Mouse (Mus musculus) midbrain, embryonic 10.5 days (tissue): ENCODE results near the gene Rtp2. TPM values are rescaled to one million over a fixed set of nuclear protein-coding genes. Genes with fewer than 3 reads are reported as not detected.
"Not testable (repeated sequence)": the region's sequence is repeated elsewhere in the genome, so short reads cannot be mapped to it uniquely, and the experiment has no call there.

Experiments
- DNase-seq: peaks from one replicate; pipeline ENCODE4 v3.0.0-alpha.2; 2017; ENCODE audit warnings: low spot score
- H3K27ac ChIP-seq: fragments of 300-500 bp; sonication (generic); replicated peaks from 2 replicates; pipeline ENCODE4 v1.5.1; 2016; ENCODE audit warnings: mild to moderate bottlenecking
- H3K27me3 ChIP-seq: fragments of 300-500 bp; sonication (generic); 2 replicates; pipeline ENCODE4 v1.6.1; 2016; ENCODE audit warnings: low read depth, mild to moderate bottlenecking; ENCODE audit not compliant: poor library complexity, severe bottlenecking
- H3K36me3 ChIP-seq: fragments of 300-500 bp; sonication (generic); 2 replicates; pipeline ENCODE4 v1.6.1; 2016; ENCODE audit warnings: mild to moderate bottlenecking, moderate library complexity
- H3K4me1 ChIP-seq: fragments of 300-500 bp; sonication (generic); 2 replicates; pipeline ENCODE4 v1.6.1; 2016
- H3K4me3 ChIP-seq: fragments of 300-500 bp; sonication (generic); 2 replicates; pipeline ENCODE4 v1.5.1; 2016; ENCODE audit warnings: mild to moderate bottlenecking, moderate library complexity
- H3K9me3 ChIP-seq: fragments of 300-500 bp; sonication (generic); replicated peaks from 2 replicates; pipeline ENCODE4 v1.6.1; 2016; ENCODE audit warnings: mild to moderate bottlenecking
- WGBS: fragments of 180-500 bp; shearing (Covaris S2); methylation state at CpG from one replicate; pipeline ENCODE4 v1.1.7; 2016; 5-methylcytosine and 5-hydroxymethylcytosine counted together
- polyA plus RNA-seq: library from polyadenylated mRNA; unstranded; fragments of >200 nt; fragmentation: Nextera tagmentation; extraction: Ambion mirVana; gene quantifications from 2 replicates; pipeline ENCODE4 v1.2.1, GENCODE M21; 2016

Rtp2 gene
- polyA plus RNA-seq, 1 experiment from 2014 or later, result not detected

GRCm38 (mm10) chr16:23931275-23931674 lies 919 bp downstream of the Rtp2 start:
- 91% methylated on average over 18 of the region's 18 CpGs for WGBS
- H3K4me1 ChIP-seq, result no peaks in the 10 kb centered on the region
- no peak overlapping the region for H3K4me3 ChIP-seq
- H3K27me3 ChIP-seq, result no peaks in the 10 kb centered on the region
- no peak for DNase-seq
- no peaks in the 10 kb centered on the region for H3K9me3 ChIP-seq
- no peaks in the 10 kb centered on the region for H3K36me3 ChIP-seq
- H3K27ac ChIP-seq, result no peak overlapping the region

GRCm38 (mm10) chr16:23930426-23931073 lies 1.6 kb downstream of the Rtp2 start:
- Histone ChIP-seq H3K27ac (no peak overlapping the region), H3K4me3 (no peak overlapping the region), H3K27me3 (no peaks in the 10 kb centered on the region), H3K9me3 (no peaks in the 10 kb centered on the region), H3K36me3 (no peaks in the 10 kb centered on the region), H3K4me1 (no peaks in the 10 kb centered on the region)
- WGBS, result 83% methylated on average over 3 of the region's 3 CpGs
- no peak for DNase-seq

GRCm38 (mm10) chr16:23927301-23928114 lies 4.7 kb downstream of the Rtp2 start:
- Histone ChIP-seq H3K9me3 (no peaks in the 10 kb centered on the region), H3K27me3 (no peaks in the 10 kb centered on the region), H3K36me3 (no peaks in the 10 kb centered on the region), H3K4me1 (no peaks in the 10 kb centered on the region), H3K27ac (no peak overlapping the region), H3K4me3 (no peak overlapping the region)
- DNase-seq, result no peak
- 94% methylated on average over 33 of the region's 33 CpGs for WGBS

GRCm38 (mm10) chr16:23922906-23923305 lies 9.3 kb downstream of the Rtp2 start:
- H3K27ac ChIP-seq, result no peak overlapping the region
- no peaks in the 10 kb centered on the region for H3K4me1 ChIP-seq
- H3K9me3 ChIP-seq, result no peaks in the 10 kb centered on the region
- no peaks in the 10 kb centered on the region for H3K27me3 ChIP-seq
- 100% methylated on average over 1 of the region's 1 CpGs for WGBS
- DNase-seq, result no peak
- H3K36me3 ChIP-seq, result no peaks in the 10 kb centered on the region
- no peak overlapping the region for H3K4me3 ChIP-seq

- Histone ChIP-seq H3K36me3 (no peaks in the 10 kb centered on the region), H3K27me3 (no peaks in the 10 kb centered on the region)
- WGBS, result 81% methylated on average over 5 of the region's 5 CpGs
Observed at GRCm38 (mm10) chr16:23921697-23922096, 10.5 kb downstream of the Rtp2 start.

GRCm38 (mm10) chr16:23919418-23919817 lies 12.8 kb downstream of the Rtp2 start:
- DNase-seq, result no peak
- Histone ChIP-seq H3K9me3 (no peaks in the 10 kb centered on the region), H3K4me3 (no peak overlapping the region), H3K4me1 (no peaks in the 10 kb centered on the region), H3K27me3 (no peaks in the 10 kb centered on the region), H3K27ac (no peak overlapping the region), H3K36me3 (no peaks in the 10 kb centered on the region)
- WGBS, result 90% methylated on average over 2 of the region's 2 CpGs

More at GRCm38 (mm10) chr16:23921697-23922096, 10.5 kb downstream of the Rtp2 start:
- Histone ChIP-seq H3K4me1 (no peaks in the 10 kb centered on the region), H3K27ac (no peak overlapping the region), H3K9me3 (no peaks in the 10 kb centered on the region), H3K4me3 (no peak overlapping the region)
- DNase-seq, result no peak

- peak; percentile 1 for DNase-seq
- H3K9me3 ChIP-seq, result no peaks in the 10 kb centered on the region; the same call in 1 of the 2 replicates
- H3K36me3 ChIP-seq, result no peaks in the 10 kb centered on the region
- WGBS, result 64% methylated on average over 3 of the region's 3 CpGs
- no peak overlapping the region for H3K27ac ChIP-seq
- H3K27me3 ChIP-seq, result no peaks in the 10 kb centered on the region
- H3K4me1 ChIP-seq, result no peaks in the 10 kb centered on the region
- no peak overlapping the region for H3K4me3 ChIP-seq
Observed at GRCm38 (mm10) chr16:23913401-23913800, 18.8 kb downstream of the Rtp2 start.

- Histone ChIP-seq H3K4me1 (no peaks in the 10 kb centered on the region), H3K9me3 (no peaks in the 10 kb centered on the region; the same call in 1 of the 2 replicates), H3K27ac (no peak overlapping the region), H3K4me3 (no peak overlapping the region), H3K27me3 (no peaks in the 10 kb centered on the region), H3K36me3 (no peaks in the 10 kb centered on the region)
- DNase-seq, result peak; percentile 6
- WGBS, result 86% methylated on average over 13 of the region's 13 CpGs
Observed at GRCm38 (mm10) chr16:23912741-23913140, 19.5 kb downstream of the Rtp2 start.

GRCm38 (mm10) chr16:23909015-23909354 lies 23.2 kb downstream of the Rtp2 start:
- H3K36me3 ChIP-seq, H3K4me1 ChIP-seq, H3K9me3 ChIP-seq, DNase-seq, H3K27me3 ChIP-seq, H3K27ac ChIP-seq, H3K4me3 ChIP-seq: not testable (repeated sequence)
- 85% methylated on average over 3 of the region's 3 CpGs for WGBS

- H3K27me3 ChIP-seq, H3K4me1 ChIP-seq, H3K36me3 ChIP-seq, H3K27ac ChIP-seq, H3K4me3 ChIP-seq, DNase-seq, H3K9me3 ChIP-seq: not testable (repeated sequence)
- 86% methylated on average over 9 of the region's 9 CpGs for WGBS
Observed at GRCm38 (mm10) chr16:23908076-23909014, 23.8 kb downstream of the Rtp2 start.

GRCm38 (mm10) chr16:23906586-23906985 lies 25.6 kb downstream of the Rtp2 start:
- WGBS, result 89% methylated on average over 3 of the region's 3 CpGs
- H3K27me3 ChIP-seq, DNase-seq, H3K4me1 ChIP-seq, H3K4me3 ChIP-seq, H3K36me3 ChIP-seq, H3K9me3 ChIP-seq, H3K27ac ChIP-seq: not testable (repeated sequence)

- no peaks in the 10 kb centered on the region for H3K36me3 ChIP-seq
- peaks cover 13% of the 10 kb centered on the region; the same call in 1 of the 2 replicates for H3K27me3 ChIP-seq
- H3K9me3 ChIP-seq, result no peaks in the 10 kb centered on the region
- no peak for DNase-seq
- no peak overlapping the region for H3K27ac ChIP-seq
- no peak overlapping the region for H3K4me3 ChIP-seq
- peaks cover 17% of the 10 kb centered on the region for H3K4me1 ChIP-seq
- 91% methylated on average over 7 of the region's 7 CpGs for WGBS
Observed at GRCm38 (mm10) chr16:23901411-23901810, 30.8 kb downstream of the Rtp2 start.
